Mouse (Mus musculus) heart, adult 2 months (tissue): Measurements from ENCODE around the gene Coro1c. TPM values are rescaled to one million over a fixed set of nuclear protein-coding genes. Genes with fewer than 3 reads are reported as not detected.

Experiments
- DNase-seq, 2 experiments: peaks; one replicate each; pipeline ENCODE4 v3.0.0; 2021
- H3K27ac ChIP-seq: fragments of 200-600 bp; 2 replicates; pipeline ENCODE4 v1.8.1; 2022
- H3K27me3 ChIP-seq: fragments of 200-500 bp; 2 replicates; pipeline ENCODE4 v1.6.1; 2012; ENCODE audit warnings: mild to moderate bottlenecking, low read length, inconsistent platforms, mixed read lengths; ENCODE audit not compliant: control insufficient read depth, insufficient read depth
- H3K36me3 ChIP-seq: fragments of 200-500 bp; 2 replicates; pipeline ENCODE4 v1.6.1; 2012; ENCODE audit warnings: low read length, inconsistent platforms; ENCODE audit not compliant: control insufficient read depth, insufficient read depth
- H3K4me1 ChIP-seq: fragments of 200-500 bp; 2 replicates; pipeline ENCODE4 v1.6.1; 2011; ENCODE audit warnings: low read length; ENCODE audit not compliant: control insufficient read depth, insufficient read depth
- H3K4me3 ChIP-seq: fragments of 200-600 bp; 2 replicates; pipeline ENCODE4 v1.8.1; 2022
- H3K79me2 ChIP-seq: fragments of 200-500 bp; replicated peaks from 2 replicates; pipeline ENCODE4 v1.6.1; 2012; ENCODE audit warnings: mild to moderate bottlenecking, inconsistent platforms, low read length, moderate library complexity, mixed read lengths; ENCODE audit not compliant: control insufficient read depth, insufficient read depth
- H3K9ac ChIP-seq: fragments of 200-500 bp; 2 replicates; pipeline ENCODE4 v1.6.1; 2012; ENCODE audit warnings: low read depth, mild to moderate bottlenecking, control low read depth, inconsistent platforms, low read length, mixed read lengths
- CTCF ChIP-seq: fragments of 200-600 bp; IDR thresholded peaks from 2 replicates; pipeline ENCODE4 v1.8.1; 2022; ENCODE audit warnings: antibody characterized with exemption, mild to moderate bottlenecking, moderate library complexity
- EP300 ChIP-seq: fragments of 200-500 bp; IDR thresholded peaks from 2 replicates; pipeline ENCODE4 v1.6.1; 2011; ENCODE audit warnings: low read depth, low read length, control low read depth; ENCODE audit not compliant: insufficient read depth
- POLR2A ChIP-seq: fragments of 200-500 bp; IDR thresholded peaks from 2 replicates; pipeline ENCODE4 v1.6.1; 2011; ENCODE audit warnings: mild to moderate bottlenecking, low read depth, low read length, control low read depth; ENCODE audit not compliant: insufficient read depth
- WGBS: fragments of 180-500 bp; shearing (Covaris S2); methylation state at CpG from one replicate; pipeline ENCODE4 v1.1.7; 2018; 5-methylcytosine and 5-hydroxymethylcytosine counted together
- intact Hi-C: fragments of 180-260 bp; cut with DNase I; formaldehyde crosslinking; loops from one replicate; pipeline ENCODE4 v1.15.1; 2025
- polyA plus RNA-seq: library from polyadenylated mRNA; depleted of rRNA; stranded (reverse); fragments of >200 nt; gene quantifications from 2 replicates; pipeline ENCODE4 v1.2.3, GENCODE M21; 2012
- total RNA-seq, 2 experiments: library from RNA; stranded (reverse); gene quantifications; 2 replicates each; pipeline ENCODE4 v1.2.3; 2021

Gene Coro1c
- total and polyA plus RNA-seq, 3 experiments = 24.1 to 30.1 (median 24.6) TPM

DNA sequence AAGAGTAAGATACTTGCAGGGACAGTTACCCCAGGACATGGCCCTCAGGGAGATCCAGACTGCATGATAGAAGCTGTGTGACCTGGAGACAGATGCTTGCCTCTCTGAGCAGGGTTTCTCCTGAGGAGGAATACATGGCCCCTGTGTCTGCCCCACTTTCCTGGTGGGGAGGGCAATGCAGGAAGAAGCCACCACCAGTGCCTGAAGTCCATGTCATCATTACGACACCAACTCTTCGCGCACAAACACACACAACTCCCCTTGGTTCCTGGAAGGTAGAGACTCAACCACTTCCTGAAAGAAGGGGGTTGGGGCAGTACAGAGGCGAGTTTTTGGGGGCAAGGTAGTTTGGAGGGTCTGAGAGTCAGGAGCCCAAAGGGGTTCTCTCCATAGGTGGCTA lies 84.3 kb downstream of the Coro1c start:
- WGBS = 83% methylated on average over 4 of the region's 4 CpGs

DNA sequence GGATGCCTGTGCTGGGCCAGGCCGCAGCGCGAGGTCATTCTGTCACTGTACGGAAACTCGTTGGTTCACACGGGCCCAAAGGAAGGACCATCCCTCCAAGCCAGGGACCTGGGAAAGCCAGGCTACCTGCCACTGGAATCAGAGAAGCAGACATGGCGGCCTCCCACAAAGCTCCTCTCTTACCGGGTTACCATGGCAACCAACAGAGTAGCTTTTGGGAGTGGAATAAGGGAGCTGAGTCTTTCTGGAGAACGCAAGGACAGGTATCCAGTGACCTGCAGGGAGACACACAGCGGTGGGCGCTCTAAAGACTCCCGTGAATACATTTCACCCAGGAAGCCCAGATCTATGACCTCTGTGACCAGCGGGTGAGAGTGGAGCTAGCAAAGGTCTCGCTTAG lies 90.0 kb downstream of the Coro1c start:
- Histone ChIP-seq H3K4me3 (no peak overlapping the region), H3K9ac (no peak overlapping the region), H3K4me1 (no peaks in the 10 kb centered on the region), H3K27me3 (no peaks in the 10 kb centered on the region), H3K36me3 (no peaks in the 10 kb centered on the region), H3K27ac (no peak overlapping the region), H3K79me2 (no peaks in the 10 kb centered on the region)
- WGBS = 70% methylated on average over 14 of the region's 14 CpGs
- intact Hi-C loops = loop anchor here (10.0 kb wide), 1 partner anchor 344 kb away; no protein-coding TSS in a partner anchor
- DNase-seq = no peak
- TF ChIP-seq EP300 = no peak
- no peak for TF ChIP-seq CTCF
- TF ChIP-seq POLR2A = no peak

More for the DNA sequence above, 84.3 kb downstream of the Coro1c start:
- H3K9ac ChIP-seq = no peak overlapping the region
- no peak for TF ChIP-seq CTCF
- no peak for TF ChIP-seq POLR2A
- no peak for TF ChIP-seq EP300
- no peak overlapping the region for H3K4me3 ChIP-seq
- no peak for DNase-seq
- H3K27ac ChIP-seq = no peak overlapping the region
- no peaks in the 10 kb centered on the region for H3K36me3 ChIP-seq
- H3K27me3 ChIP-seq = no peaks in the 10 kb centered on the region
- H3K4me1 ChIP-seq = no peaks in the 10 kb centered on the region
- intact Hi-C loops = no loop called here
- H3K79me2 ChIP-seq = no peaks in the 10 kb centered on the region

DNA sequence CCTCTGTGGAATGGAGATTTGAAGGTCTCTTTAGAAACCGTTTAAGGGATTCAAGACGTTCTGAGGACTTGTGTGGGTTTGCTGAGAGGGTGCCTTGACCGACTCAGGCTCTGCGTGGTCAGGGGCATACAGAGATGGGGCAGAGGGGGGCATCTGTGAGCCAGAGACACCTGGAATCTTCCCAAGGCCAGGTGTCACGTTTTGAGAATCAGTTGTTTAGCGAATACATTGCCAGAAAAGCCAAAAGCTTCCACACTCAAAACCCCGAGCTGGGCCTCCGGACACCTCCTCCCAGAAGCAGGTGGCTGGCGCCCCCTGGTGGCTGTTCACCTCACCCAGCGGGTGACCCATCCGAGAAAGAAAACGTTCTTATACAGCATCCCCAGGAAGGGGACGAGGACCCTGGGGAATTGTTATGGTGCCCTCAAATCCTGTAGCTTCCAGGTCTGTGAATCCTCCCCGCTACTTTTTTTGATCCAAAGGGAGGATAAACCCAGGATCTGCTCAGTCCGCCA lies 92.9 kb downstream of the Coro1c start:
- Histone ChIP-seq H3K4me3 (no peak overlapping the region), H3K27ac (no peak overlapping the region), H3K4me1 (no peaks in the 10 kb centered on the region), H3K79me2 (no peaks in the 10 kb centered on the region), H3K36me3 (no peaks in the 10 kb centered on the region), H3K27me3 (no peaks in the 10 kb centered on the region), H3K9ac (no peak overlapping the region)
- intact Hi-C loops = loop anchor here (1.0 to 10.0 kb wide), 3 partner anchors 41 to 449 kb away; no protein-coding TSS in a partner anchor
- peak; percentile 68 to 80 for DNase-seq
- WGBS = 11% methylated on average over 15 of the region's 15 CpGs
- TF ChIP-seq POLR2A (no peak), CTCF (peak; percentile 96), EP300 (no peak)

DNA sequence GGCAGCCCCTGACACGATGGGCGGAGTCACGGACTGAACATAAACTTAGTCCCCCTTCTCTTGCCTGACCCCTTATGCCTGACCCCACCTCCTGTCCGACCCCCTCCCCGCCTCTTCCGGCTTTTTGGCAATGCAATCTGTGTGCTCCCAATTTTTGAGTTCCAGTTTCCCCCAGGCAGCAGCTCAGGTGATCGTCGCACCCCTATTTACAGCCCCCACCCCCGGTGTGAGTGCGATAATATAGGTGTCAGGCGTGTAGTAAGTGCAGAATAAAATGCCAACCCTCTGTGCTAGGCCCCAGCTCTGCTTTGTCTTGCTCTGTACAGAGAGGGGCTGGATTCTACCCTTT lies 93.5 kb downstream of the Coro1c start:
- H3K4me1 ChIP-seq = no peaks in the 10 kb centered on the region
- H3K27me3 ChIP-seq = no peaks in the 10 kb centered on the region
- no peak overlapping the region for H3K9ac ChIP-seq
- 55% methylated on average over 11 of the region's 11 CpGs for WGBS
- H3K4me3 ChIP-seq = no peak overlapping the region
- DNase-seq = no peak
- intact Hi-C loops = loop anchor here (1.0 to 10.0 kb wide), 3 partner anchors 41 to 448 kb away; no protein-coding TSS in a partner anchor
- TF ChIP-seq EP300 (no peak), POLR2A (no peak), CTCF (no peak)
- H3K79me2 ChIP-seq = no peaks in the 10 kb centered on the region
- no peak overlapping the region for H3K27ac ChIP-seq
- no peaks in the 10 kb centered on the region for H3K36me3 ChIP-seq

DNA sequence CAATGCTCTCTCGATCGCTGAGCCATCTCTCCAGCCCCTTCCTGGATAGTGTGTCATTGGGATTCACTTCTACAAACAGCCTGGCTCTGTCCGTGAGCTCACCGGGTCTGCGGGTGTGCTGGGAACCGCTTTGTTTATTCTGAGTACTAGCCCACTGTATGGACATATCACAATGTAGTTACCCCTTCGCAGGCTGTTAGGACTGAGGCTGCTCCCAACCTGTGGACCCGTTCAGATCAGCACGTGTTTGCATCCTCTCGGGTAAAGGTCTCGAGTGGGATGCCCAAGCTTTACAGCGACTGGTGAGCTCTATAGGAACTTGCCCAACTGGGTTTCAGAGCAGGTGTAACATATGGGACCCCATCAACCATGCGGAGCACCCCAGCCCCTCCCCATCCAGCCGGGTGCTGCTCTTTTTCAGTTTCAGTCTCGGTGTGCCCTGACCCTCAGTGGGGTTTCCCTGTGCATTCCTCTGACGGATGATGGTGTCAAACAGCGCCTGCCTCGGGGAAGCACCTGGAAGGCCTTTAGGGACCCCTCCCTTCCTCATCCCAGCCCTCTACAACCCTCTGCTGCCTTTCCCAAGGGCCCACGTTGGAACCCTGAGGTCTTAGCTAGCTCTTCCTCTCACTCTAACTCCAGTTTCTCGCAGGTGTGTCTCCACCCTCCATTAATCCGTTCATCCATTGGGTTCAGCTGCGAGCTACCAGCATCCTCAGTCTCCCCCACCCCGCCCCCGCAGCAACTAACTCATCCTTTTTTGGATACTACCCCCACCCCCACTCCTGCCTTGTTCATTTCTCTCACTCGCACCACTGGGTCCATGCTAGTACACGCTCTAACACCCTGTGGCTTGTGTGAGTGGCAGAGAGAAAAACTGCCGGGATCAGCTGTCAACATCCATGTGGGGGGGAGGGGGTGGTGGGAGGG lies 94.2 kb downstream of the Coro1c start:
- H3K4me3 ChIP-seq = no peak overlapping the region
- no peak for DNase-seq
- no peaks in the 10 kb centered on the region for H3K4me1 ChIP-seq
- H3K27ac ChIP-seq = no peak overlapping the region
- no peak overlapping the region for H3K9ac ChIP-seq
- WGBS = 34% methylated on average over 27 of the region's 27 CpGs
- no peaks in the 10 kb centered on the region for H3K36me3 ChIP-seq
- H3K27me3 ChIP-seq = no peaks in the 10 kb centered on the region
- intact Hi-C loops = loop anchor here (1.0 to 10.0 kb wide), 3 partner anchors 40 to 448 kb away; no protein-coding TSS in a partner anchor
- no peak for TF ChIP-seq POLR2A
- no peak for TF ChIP-seq CTCF
- TF ChIP-seq EP300 = no peak
- no peaks in the 10 kb centered on the region for H3K79me2 ChIP-seq

DNA sequence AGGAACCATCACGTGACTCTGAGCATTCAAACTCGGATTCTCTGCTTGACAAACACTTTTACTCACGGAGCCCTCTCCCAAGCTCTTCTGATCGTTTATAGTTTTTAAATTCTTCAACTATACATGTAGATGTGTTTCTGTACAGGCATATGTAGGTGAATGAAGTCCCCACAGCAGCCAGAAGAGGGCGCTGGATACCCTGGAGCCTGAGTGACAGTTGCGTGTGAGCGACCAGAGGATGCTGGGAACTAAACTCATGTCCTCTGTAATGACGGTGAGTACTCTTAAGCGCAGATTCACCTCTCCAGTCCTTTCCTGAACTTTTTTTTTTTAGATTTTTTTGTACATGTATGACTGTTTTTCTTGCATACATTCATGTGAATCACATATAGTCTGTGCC lies 95.0 kb downstream of the Coro1c start:
- no peak overlapping the region for H3K9ac ChIP-seq
- no peaks in the 10 kb centered on the region for H3K27me3 ChIP-seq
- DNase-seq = no peak
- WGBS = 14% methylated on average over 9 of the region's 9 CpGs
- TF ChIP-seq POLR2A (no peak), CTCF (peak; percentile 51)
- no peak overlapping the region for H3K27ac ChIP-seq
- no peaks in the 10 kb centered on the region for H3K79me2 ChIP-seq
- intact Hi-C loops = loop anchor here (2.0 to 10.0 kb wide), 2 partner anchors 339 to 447 kb away; no protein-coding TSS in a partner anchor
- H3K4me3 ChIP-seq = no peak overlapping the region
- H3K4me1 ChIP-seq = no peaks in the 10 kb centered on the region
- H3K36me3 ChIP-seq = no peaks in the 10 kb centered on the region
